Mouse (Mus musculus): ENCODE data around the gene Exoc2.

Gene Exoc2

GRCm38 (mm10) chr13:30971047-30971446 is 2.8 kb downstream of the Exoc2 start:
- DNase-seq (ENCODE audit: low read depth, low spot score): no peak

DNA sequence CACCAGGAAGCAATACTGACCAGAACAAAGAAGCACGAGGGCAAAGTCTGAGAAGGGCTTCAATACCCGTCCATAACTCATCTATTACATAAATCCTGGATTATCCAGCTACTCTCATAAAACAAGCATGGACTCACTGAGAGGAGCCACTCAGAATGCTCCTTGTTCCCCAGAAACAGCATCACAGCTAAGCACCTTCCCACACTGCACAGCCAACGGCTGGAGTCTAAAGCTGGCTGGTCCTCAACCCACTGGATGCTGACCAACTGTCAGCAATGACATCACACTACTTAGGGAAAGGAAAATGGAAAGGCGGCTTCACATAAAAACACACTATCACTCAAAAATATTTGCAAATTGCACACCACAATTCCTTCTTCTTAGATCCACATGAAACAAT is 5.6 kb downstream of the Exoc2 start:
- DNase-seq (ENCODE audit: low read depth, low spot score): no peak

DNA sequence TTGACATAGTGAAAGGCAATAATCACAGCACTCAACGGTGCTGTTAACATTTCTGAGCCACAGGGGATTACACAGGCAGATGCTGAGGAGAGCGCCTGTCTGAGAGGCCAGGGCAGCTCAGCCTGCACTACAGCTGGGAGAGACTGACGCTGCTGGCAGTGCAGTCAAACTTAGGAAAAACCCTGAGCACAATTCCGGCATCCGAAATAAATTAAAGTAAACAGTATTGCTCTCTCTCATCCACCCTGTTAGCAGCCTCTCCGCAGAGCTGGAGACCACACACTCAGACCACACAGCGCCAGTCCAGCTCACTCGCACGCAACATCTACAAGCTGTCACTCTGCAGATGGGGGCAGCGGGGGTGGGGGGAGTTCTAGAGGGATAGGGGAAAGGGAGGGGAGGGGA is 7.4 kb downstream of the Exoc2 start:
- DNase-seq (ENCODE audit: low read depth, low spot score): peak; percentile 37

- DNase-seq (ENCODE audit: low read depth, low spot score): peak; percentile 31
These were observed 12.0 kb downstream of the Exoc2 start for GRCm38 (mm10) chr13:30961932-30962331.

- no peak for DNase-seq (ENCODE audit: low read depth, low spot score)
These were observed 13.2 kb downstream of the Exoc2 start for GRCm38 (mm10) chr13:30960714-30961113.

- DNase-seq (ENCODE audit: low read depth, low spot score): no peak
These were observed 20.3 kb downstream of the Exoc2 start for GRCm38 (mm10) chr13:30953580-30953979.

GRCm38 (mm10) chr13:30952044-30952443 is 21.8 kb downstream of the Exoc2 start:
- DNase-seq (ENCODE audit: low read depth, low spot score): no peak

- DNase-seq (ENCODE audit: low read depth, low spot score): no peak
These were observed 24.7 kb downstream of the Exoc2 start for GRCm38 (mm10) chr13:30949181-30949580.

GRCm38 (mm10) chr13:30947540-30947939 is 26.4 kb downstream of the Exoc2 start, which contains the start of gene Hus1b:
TSS of gene Hus1b (minus strand) at chr13:30947759.
- DNase-seq (ENCODE audit: low read depth, low spot score): peak; percentile 80

DNA sequence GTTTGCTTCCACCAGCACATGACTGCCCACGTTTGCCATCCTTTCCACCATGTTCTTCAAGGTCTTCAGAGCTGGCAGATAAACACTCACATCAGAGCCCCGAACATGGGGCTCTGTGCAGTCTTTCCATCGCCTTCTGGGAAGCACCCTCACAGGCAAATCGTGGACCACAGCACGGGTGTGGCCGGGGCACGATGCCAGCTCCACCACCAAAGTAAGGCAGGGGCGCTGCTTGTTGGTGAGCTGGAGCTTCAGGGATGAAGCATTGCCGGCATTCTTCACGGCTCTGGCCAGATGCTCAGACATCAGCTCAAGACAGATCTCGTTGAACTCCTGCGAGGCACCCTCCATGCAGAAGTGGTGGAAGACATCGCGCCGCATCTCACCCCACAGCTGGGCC is 26.8 kb downstream of the Exoc2 start:
- DNase-seq (ENCODE audit: low read depth, low spot score): no peak

GRCm38 (mm10) chr13:30945788-30946187 is 28.1 kb downstream of the Exoc2 start:
- no peak for DNase-seq (ENCODE audit: low read depth, low spot score)

DNA sequence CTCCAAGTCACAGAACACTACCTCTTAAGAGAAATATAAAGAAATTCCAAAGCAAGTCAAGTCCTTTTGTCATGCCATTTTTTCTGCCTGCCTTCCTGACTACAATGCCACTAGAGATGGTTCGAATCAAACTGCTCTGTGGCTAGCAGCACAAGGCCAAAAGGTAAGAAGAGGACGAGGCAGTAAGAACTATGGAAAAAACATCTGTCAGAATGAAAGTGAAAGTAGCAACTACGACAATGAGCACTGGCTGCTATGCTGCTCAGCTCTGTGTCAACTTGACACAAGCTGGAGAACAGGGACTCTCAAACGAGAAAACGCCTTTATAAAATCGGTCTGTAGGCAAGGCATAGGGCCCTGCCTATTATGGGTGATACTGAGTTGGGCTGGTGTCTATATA is 40.9 kb downstream of the Exoc2 start:
- no peak for DNase-seq (ENCODE audit: low read depth, low spot score)

DNA sequence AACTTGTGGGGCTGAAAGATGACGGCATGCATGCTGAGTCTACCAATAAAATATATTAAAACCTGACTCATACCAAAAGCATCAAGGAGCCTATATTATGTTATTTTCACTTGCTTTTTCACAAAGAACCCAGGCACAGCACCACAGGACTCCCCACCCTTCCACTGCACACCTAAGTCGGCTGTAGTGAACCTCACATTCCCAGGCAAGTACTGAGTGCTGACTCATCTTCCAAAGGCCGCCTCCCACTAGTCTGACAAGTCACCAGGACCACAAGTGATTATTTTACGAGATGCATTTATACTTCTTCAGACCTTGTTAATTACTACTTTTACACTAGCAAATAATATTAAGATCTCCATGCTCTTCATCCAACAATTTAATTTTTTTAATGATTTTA is 42.3 kb downstream of the Exoc2 start:
- peak; percentile 27 for DNase-seq (ENCODE audit: low read depth, low spot score)

DNA sequence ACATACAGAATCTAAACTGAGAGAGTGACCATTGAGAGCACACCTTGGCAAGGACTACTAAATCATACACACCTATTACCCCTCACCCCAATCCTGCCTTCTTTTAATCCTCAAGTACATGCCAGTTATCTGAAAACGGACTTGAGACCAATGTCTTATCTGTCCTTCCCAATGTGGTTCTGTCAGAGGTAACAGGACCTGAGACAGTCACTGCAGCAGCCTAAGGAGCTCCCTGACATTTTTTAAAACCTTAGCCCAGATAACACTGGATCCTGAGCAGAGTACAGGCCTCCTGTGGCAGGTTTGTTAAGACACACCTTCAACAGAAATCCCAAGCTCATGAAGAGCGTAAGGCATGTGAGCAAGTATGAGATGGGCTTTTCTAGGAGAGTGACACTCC is 44.8 kb downstream of the Exoc2 start:
- no peak for DNase-seq (ENCODE audit: low read depth, low spot score)

GRCm38 (mm10) chr13:30924269-30924668 is 49.6 kb downstream of the Exoc2 start:
- DNase-seq (ENCODE audit: low read depth, low spot score): no peak

DNA sequence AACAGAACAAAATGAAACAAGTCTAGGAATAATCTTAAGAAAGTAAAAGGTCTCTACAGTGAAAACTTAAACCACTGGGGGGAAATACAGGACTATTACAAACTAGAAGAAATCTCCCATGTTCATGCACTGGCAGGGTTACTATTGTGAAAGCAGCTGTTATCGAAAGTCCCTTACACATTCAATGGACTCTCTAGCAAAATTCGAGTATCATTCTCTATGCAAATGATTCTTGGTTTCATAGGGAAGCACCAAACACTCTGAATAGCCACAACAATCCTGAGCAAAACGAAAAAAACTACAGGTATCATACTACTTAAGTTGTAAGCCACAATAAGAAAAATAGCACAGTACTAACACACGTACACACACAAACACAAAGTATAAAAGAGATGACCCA is 52.0 kb downstream of the Exoc2 start:
- no peak for DNase-seq (ENCODE audit: low read depth, low spot score)

GRCm38 (mm10) chr13:30913757-30914156 is 60.1 kb downstream of the Exoc2 start:
- DNase-seq (ENCODE audit: low read depth, low spot score): no peak

DNA sequence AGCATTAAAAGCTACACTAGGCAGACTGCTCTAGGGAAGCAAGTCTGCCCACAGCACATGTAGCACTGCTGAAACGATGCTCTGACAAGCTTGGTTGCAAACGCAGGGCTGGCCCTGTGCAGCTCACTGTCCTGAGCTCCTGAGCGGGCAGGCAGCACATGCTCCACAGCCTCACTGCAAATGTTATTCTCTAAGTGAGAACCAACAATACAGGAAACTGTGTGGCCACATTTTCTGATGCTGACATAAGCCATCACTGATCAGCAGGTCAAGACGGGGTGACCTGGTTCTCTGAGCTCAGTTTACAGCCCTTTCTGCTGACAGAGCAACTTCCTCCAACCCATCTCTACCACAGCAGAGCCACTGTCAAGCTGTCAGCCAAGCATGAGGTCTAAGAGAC is 60.9 kb downstream of the Exoc2 start:
- no peak for DNase-seq (ENCODE audit: low read depth, low spot score)

GRCm38 (mm10) chr13:30911931-30912625 is 61.8 kb downstream of the Exoc2 start:
- DNase-seq (ENCODE audit: low read depth, low spot score): no peak

DNA sequence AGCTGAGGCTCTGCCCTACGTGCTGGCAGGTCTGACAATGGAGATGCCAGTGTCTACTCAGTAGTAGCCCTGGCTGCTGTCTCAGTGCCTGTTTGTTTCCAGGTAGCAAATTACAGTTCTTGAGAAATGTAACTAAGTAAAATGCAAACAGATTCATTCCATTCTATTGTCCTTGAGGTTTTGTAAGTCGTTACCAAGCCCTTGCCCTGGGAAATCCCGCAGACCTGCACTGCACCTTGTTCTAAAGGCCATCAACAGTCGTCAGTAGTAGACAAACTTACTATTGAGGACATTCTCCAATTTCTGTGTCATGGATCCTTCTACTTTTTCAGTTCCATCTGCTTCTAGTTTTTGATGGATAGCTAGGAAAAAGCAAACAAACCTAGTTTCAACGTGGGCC is 63.0 kb downstream of the Exoc2 start:
- no peak for DNase-seq (ENCODE audit: low read depth, low spot score)

- no peak for DNase-seq (ENCODE audit: low read depth, low spot score)
These were observed 71.6 kb downstream of the Exoc2 start for GRCm38 (mm10) chr13:30902286-30902685.

DNA sequence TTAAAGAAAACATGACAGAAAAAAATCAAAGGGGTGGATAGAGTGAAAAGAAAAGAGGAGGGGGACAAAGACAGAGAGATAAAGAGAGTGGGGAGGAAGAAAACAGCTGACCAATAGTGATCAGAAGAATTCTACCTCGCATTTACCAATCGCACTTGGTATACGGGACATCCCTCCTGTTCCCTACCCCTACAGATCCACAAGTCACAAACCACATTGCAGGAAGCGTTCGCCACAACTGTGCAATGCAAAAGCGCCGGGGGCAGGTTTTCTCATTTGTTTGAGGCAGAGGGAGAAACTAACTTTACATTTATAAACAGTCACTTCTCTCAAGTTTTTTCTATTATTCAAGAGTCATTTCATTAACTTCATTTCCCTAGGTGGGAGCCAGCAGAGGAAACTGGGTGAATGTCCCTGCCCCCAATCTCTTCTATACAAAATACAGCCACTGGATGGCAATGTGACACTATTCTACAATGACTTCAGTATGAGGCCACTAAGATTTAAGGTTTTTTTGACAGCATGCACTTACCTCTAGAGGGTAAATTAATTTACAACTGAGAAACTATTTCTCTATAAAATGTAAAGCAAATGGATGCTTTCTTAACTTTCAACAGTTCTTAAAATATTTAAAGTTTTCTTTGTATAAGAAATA is 72.4 kb downstream of the Exoc2 start:
- no peak for DNase-seq (ENCODE audit: low read depth, low spot score)

DNA sequence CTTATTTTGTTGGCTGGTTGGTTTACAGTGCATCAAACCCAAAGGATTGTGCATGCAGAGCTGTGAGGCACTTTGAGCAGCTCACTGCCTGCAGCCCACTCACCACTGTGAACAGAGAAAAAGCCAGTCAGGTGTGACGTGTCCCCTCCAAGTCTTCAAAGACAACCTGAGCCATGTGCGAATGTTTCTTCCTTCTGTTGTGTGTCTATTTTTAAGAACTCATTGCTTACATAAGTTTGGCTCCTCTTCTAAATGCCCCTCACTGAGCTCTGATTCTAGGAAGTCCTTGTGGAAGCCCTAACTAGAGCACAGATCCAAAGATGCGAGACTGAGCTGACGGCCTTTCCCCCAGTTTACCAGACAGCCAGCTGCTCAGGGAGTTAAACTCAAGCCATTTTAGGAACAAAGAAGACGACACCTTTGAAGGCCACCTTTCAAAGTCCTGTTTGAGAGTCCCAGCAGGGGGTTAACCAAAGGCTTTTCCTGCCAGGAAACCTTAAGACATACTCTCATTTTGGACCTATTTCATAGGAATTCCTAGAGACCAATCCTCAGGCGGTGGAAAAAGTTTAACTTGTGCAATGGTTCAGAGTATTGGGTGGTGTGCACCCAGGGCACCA is 79.8 kb downstream of the Exoc2 start:
- peak; percentile 36 for DNase-seq (ENCODE audit: low read depth, low spot score)
